Mouse (Mus musculus) hindbrain, embryonic 10.5 days (tissue): ENCODE results near the gene Teddm1b. TPM values are rescaled to one million over a fixed set of nuclear protein-coding genes. Genes with fewer than 3 reads are reported as not detected.

Experiments used
- DNase-seq: peaks from one replicate; pipeline ENCODE4 v3.0.0-alpha.2; 2017; ENCODE audit warnings: low spot score
- H3K27ac ChIP-seq: fragments of 300-500 bp; sonication (generic); 2 replicates; pipeline ENCODE4 v1.5.1; 2016; ENCODE audit warnings: mild to moderate bottlenecking, moderate library complexity
- H3K27me3 ChIP-seq: fragments of 300-500 bp; sonication (generic); 2 replicates; pipeline ENCODE4 v1.6.1; 2016; ENCODE audit warnings: mild to moderate bottlenecking; ENCODE audit not compliant: poor library complexity, insufficient read depth, severe bottlenecking
- H3K36me3 ChIP-seq: fragments of 300-500 bp; sonication (generic); 2 replicates; pipeline ENCODE4 v1.6.1; 2016; ENCODE audit warnings: mild to moderate bottlenecking, moderate library complexity
- H3K4me1 ChIP-seq: fragments of 300-500 bp; sonication (generic); replicated peaks from 2 replicates; pipeline ENCODE4 v1.6.1; 2016; ENCODE audit warnings: mild to moderate bottlenecking
- H3K4me3 ChIP-seq: fragments of 300-500 bp; sonication (generic); 2 replicates; pipeline ENCODE4 v1.5.1; 2016; ENCODE audit warnings: mild to moderate bottlenecking, moderate library complexity
- H3K9me3 ChIP-seq: fragments of 300-500 bp; sonication (generic); 2 replicates; pipeline ENCODE4 v1.6.1; 2016; ENCODE audit warnings: mild to moderate bottlenecking, moderate library complexity
- WGBS: fragments of 180-500 bp; shearing (Covaris S2); methylation state at CpG from one replicate; pipeline ENCODE4 v1.1.7; 2016; 5-methylcytosine and 5-hydroxymethylcytosine counted together
- polyA plus RNA-seq: library from polyadenylated mRNA; unstranded; fragments of >200 nt; fragmentation: Nextera tagmentation; extraction: Ambion mirVana; gene quantifications from 2 replicates; pipeline ENCODE4 v1.2.1, GENCODE M21; 2016

The Teddm1b gene
- polyA plus RNA-seq, 1 experiment from 2014 or later, result 0.58 TPM

GRCm38 (mm10) chr1:153908741-153909140 is 34.6 kb downstream of the Teddm1b start:
- Histone ChIP-seq H3K9me3 (no peaks in the 10 kb centered on the region), H3K36me3 (peaks cover 81% of the 10 kb centered on the region), H3K27ac (no peak overlapping the region), H3K27me3 (peaks cover 9% of the 10 kb centered on the region), H3K4me3 (no peak overlapping the region), H3K4me1 (no peaks in the 10 kb centered on the region)
- no peak for DNase-seq
- WGBS, result 94% methylated on average over 4 of the region's 4 CpGs

- Histone ChIP-seq H3K27me3 (peaks cover 3% of the 10 kb centered on the region), H3K36me3 (peaks cover 75% of the 10 kb centered on the region), H3K9me3 (no peaks in the 10 kb centered on the region), H3K4me3 (no peak overlapping the region), H3K27ac (no peak overlapping the region), H3K4me1 (no peaks in the 10 kb centered on the region)
- 94% methylated on average over 10 of the region's 10 CpGs for WGBS
- DNase-seq, result no peak
Observed at GRCm38 (mm10) chr1:153909213-153909962, 35.2 kb downstream of the Teddm1b start.

- Histone ChIP-seq H3K27ac (no peak overlapping the region), H3K27me3 (no peaks in the 10 kb centered on the region), H3K4me1 (no peaks in the 10 kb centered on the region), H3K36me3 (peaks cover 69% of the 10 kb centered on the region), H3K4me3 (no peak overlapping the region), H3K9me3 (no peaks in the 10 kb centered on the region)
- 95% methylated on average over 9 of the region's 9 CpGs for WGBS
- no peak for DNase-seq
Observed at GRCm38 (mm10) chr1:153909963-153910291, 35.8 kb downstream of the Teddm1b start.

GRCm38 (mm10) chr1:153910423-153910822 is 36.3 kb downstream of the Teddm1b start:
- H3K36me3 ChIP-seq, result peaks cover 64% of the 10 kb centered on the region
- 90% methylated on average over 5 of the region's 5 CpGs for WGBS
- H3K4me1 ChIP-seq, result no peaks in the 10 kb centered on the region
- H3K4me3 ChIP-seq, result no peak overlapping the region
- no peak overlapping the region for H3K27ac ChIP-seq
- no peaks in the 10 kb centered on the region for H3K27me3 ChIP-seq
- DNase-seq, result no peak
- H3K9me3 ChIP-seq, result no peaks in the 10 kb centered on the region

- H3K27ac ChIP-seq, result no peak overlapping the region
- peaks cover 55% of the 10 kb centered on the region for H3K36me3 ChIP-seq
- DNase-seq, result no peak
- no peaks in the 10 kb centered on the region for H3K4me1 ChIP-seq
- H3K27me3 ChIP-seq, result no peaks in the 10 kb centered on the region
- 90% methylated on average over 6 of the region's 6 CpGs for WGBS
- H3K9me3 ChIP-seq, result no peaks in the 10 kb centered on the region
- H3K4me3 ChIP-seq, result no peak overlapping the region
Observed at GRCm38 (mm10) chr1:153911276-153911795, 37.2 kb downstream of the Teddm1b start.

GRCm38 (mm10) chr1:153913869-153914268 is 39.7 kb downstream of the Teddm1b start:
- H3K4me3 ChIP-seq, result no peak overlapping the region
- no peak overlapping the region for H3K27ac ChIP-seq
- 89% methylated on average over 3 of the region's 3 CpGs for WGBS
- no peaks in the 10 kb centered on the region for H3K4me1 ChIP-seq
- DNase-seq, result no peak
- H3K27me3 ChIP-seq, result no peaks in the 10 kb centered on the region
- H3K9me3 ChIP-seq, result no peaks in the 10 kb centered on the region
- peaks cover 30% of the 10 kb centered on the region for H3K36me3 ChIP-seq

- no peak for DNase-seq
- Histone ChIP-seq H3K9me3 (no peaks in the 10 kb centered on the region), H3K27ac (no peak overlapping the region), H3K27me3 (no peaks in the 10 kb centered on the region), H3K4me1 (peaks cover 6% of the 10 kb centered on the region; the same call in 1 of the 2 replicates), H3K36me3 (no peaks in the 10 kb centered on the region), H3K4me3 (no peak overlapping the region)
- 83% methylated on average over 3 of the region's 3 CpGs for WGBS
Observed at GRCm38 (mm10) chr1:153918521-153919206, 44.5 kb downstream of the Teddm1b start.

GRCm38 (mm10) chr1:153921642-153922041 is 47.5 kb downstream of the Teddm1b start:
- DNase-seq, result no peak
- H3K4me1 ChIP-seq, result peaks cover 6% of the 10 kb centered on the region; the same call in 1 of the 2 replicates
- H3K4me3 ChIP-seq, result no peak overlapping the region
- 93% methylated on average over 3 of the region's 3 CpGs for WGBS
- no peak overlapping the region for H3K27ac ChIP-seq
- no peaks in the 10 kb centered on the region for H3K36me3 ChIP-seq
- no peaks in the 10 kb centered on the region for H3K27me3 ChIP-seq
- H3K9me3 ChIP-seq, result no peaks in the 10 kb centered on the region

- WGBS, result 43% methylated on average over 5 of the region's 5 CpGs
- DNase-seq, result no peak
- Histone ChIP-seq H3K36me3 (no peaks in the 10 kb centered on the region), H3K4me3 (no peak overlapping the region), H3K27ac (no peak overlapping the region), H3K4me1 (peaks cover 6% of the 10 kb centered on the region; the same call in 1 of the 2 replicates), H3K27me3 (no peaks in the 10 kb centered on the region), H3K9me3 (no peaks in the 10 kb centered on the region)
Observed at GRCm38 (mm10) chr1:153922571-153923021, 48.5 kb downstream of the Teddm1b start.

- no peak for DNase-seq
- Histone ChIP-seq H3K9me3 (0 out of 2 replicates have a peak, but pooled peaks cover 2% of the 10 kb centered on the region), H3K27me3 (no peaks in the 10 kb centered on the region), H3K4me3 (no peak overlapping the region), H3K36me3 (no peaks in the 10 kb centered on the region), H3K27ac (no peak overlapping the region), H3K4me1 (peaks cover 6% of the 10 kb centered on the region; the same call in 1 of the 2 replicates)
- WGBS, result 83% methylated on average over 6 of the region's 6 CpGs
Observed at GRCm38 (mm10) chr1:153924395-153925385, 50.5 kb downstream of the Teddm1b start.
